Mouse (Mus musculus) erythroblast, embryonic 14.5 days (primary cell): ENCODE data around the gene Pafah1b1.

ENCODE experiments used
- GATA1 ChIP-seq: IDR thresholded peaks from 2 replicates; pipeline ENCODE4 v1.6.1; 2012; ENCODE audit warnings: low read length, inconsistent platforms, mixed read lengths
- TAL1 ChIP-seq: IDR thresholded peaks from 3 replicates; pipeline ENCODE4 v1.6.1; 2012; ENCODE audit warnings: low read length, inconsistent platforms, mixed read lengths

GRCm38 (mm10) chr11:74699505-74699904, 25.0 kb downstream of the Pafah1b1 start:
- TF ChIP-seq GATA1 (no peak), TAL1 (no peak)
